Mouse (Mus musculus) liver, embryonic 14.5 days (tissue): ENCODE results near the gene Ddx21.

Experiments
- CTCF ChIP-seq: IDR thresholded peaks from 2 replicates; pipeline ENCODE4 v1.5.1; 2016; ENCODE audit warnings: antibody characterized with exemption, low read depth, control low read depth
- EP300 ChIP-seq: IDR thresholded peaks from 2 replicates; pipeline ENCODE4 v1.6.1; 2016; ENCODE audit warnings: antibody characterized with exemption, low read depth

DNA sequence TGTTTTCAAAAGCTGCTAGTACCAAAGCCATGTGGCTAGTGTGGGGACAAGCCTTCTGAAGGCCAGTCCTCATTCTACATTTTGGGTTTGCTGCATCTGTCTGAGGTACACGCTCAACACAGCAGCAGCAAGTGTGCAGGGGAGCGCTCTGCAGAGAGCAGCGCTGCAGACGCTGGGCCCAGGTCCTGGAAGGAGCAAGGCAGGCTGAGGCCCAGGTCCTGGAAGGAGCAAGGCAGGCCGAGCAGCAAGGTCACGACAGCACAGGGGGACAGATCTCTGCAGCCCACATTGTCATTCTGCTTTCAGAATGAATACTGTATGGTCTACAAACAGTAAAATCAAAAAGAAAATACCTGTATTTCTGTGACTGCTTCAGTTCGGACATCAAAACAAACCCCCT lies 19.4 kb downstream of the Ddx21 start:
- TF ChIP-seq CTCF (no peak), EP300 (no peak)
